Mouse (Mus musculus) cerebellum, adult 2 months (tissue): ENCODE data around the gene Gstp3. TPM values are rescaled to one million over a fixed set of nuclear protein-coding genes. Genes with fewer than 3 reads are reported as not detected.

ENCODE experiments used
- DNase-seq, 2 experiments: peaks; one replicate each; pipeline ENCODE4 v3.0.0; 2021
- H3K27ac ChIP-seq: fragments of 200-500 bp; 2 replicates; pipeline ENCODE4 v1.5.1; 2012; ENCODE audit warnings: low read length, control low read depth, inconsistent platforms; ENCODE audit not compliant: insufficient read depth
- H3K27me3 ChIP-seq: fragments of 200-500 bp; 2 replicates; pipeline ENCODE4 v1.6.1; 2012; ENCODE audit warnings: inconsistent platforms, mild to moderate bottlenecking, low read length, moderate library complexity; ENCODE audit not compliant: control insufficient read depth, insufficient read depth
- H3K4me1 ChIP-seq: fragments of 200-500 bp; 2 replicates; pipeline ENCODE4 v1.6.1; 2011; ENCODE audit warnings: low read length; ENCODE audit not compliant: control insufficient read depth, insufficient read depth
- H3K4me3 ChIP-seq: fragments of 200-500 bp; replicated peaks from 2 replicates; pipeline ENCODE3; 2011; ENCODE audit warnings: mild to moderate bottlenecking, low read depth, low read length, control low read depth; ENCODE audit not compliant: insufficient read depth
- CTCF ChIP-seq: fragments of 200-500 bp; IDR thresholded peaks from 2 replicates; pipeline ENCODE4 v1.5.1; 2011; ENCODE audit warnings: low read depth, mild to moderate bottlenecking, control low read depth, low read length, moderate library complexity, borderline replicate concordance; ENCODE audit not compliant: insufficient read depth
- POLR2A ChIP-seq: fragments of 200-500 bp; IDR thresholded peaks from 2 replicates; pipeline ENCODE4 v1.6.1; 2011; ENCODE audit warnings: low read length, control low read depth, borderline replicate concordance; ENCODE audit not compliant: insufficient read depth
- WGBS: fragments of 180-500 bp; shearing (Covaris S2); methylation state at CpG from one replicate; pipeline ENCODE4 v1.1.7; 2018; 5-methylcytosine and 5-hydroxymethylcytosine counted together
- polyA plus RNA-seq: library from polyadenylated mRNA; depleted of rRNA; stranded (reverse); fragments of >200 nt; gene quantifications from 2 replicates; pipeline ENCODE4 v1.2.3, GENCODE M21; 2012

Gstp3 gene
- polyA plus RNA-seq, 1 experiment = not detected

DNA sequence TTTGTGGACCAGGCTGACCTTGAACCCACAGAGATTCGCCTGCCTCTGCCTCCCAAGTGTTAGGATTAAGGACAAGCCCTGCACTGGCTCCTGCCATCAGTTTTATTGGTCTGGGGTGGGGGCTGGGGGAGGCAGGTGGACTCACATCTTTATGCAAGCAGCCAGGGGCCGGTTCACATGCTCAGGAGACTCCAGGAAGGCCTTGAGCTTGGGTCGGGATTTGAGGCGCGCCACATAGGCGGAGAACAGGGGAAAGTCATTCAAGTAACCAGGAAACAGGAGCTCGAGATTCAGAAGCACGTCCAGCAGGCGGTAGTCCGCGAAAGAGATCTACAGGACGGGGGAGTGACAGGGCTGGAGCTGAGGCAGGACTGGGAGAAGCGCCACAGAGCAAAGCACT lies 2.0 kb downstream of the Gstp3 start:
- H3K27me3 ChIP-seq = no peaks in the 10 kb centered on the region
- WGBS = 91% methylated on average over 13 of the region's 13 CpGs
- H3K27ac ChIP-seq = no peak overlapping the region
- H3K4me1 ChIP-seq = peaks cover 20% of the 10 kb centered on the region
- TF ChIP-seq POLR2A (no peak), CTCF (no peak)
- DNase-seq = no peak
- H3K4me3 ChIP-seq = no peak overlapping the region

DNA sequence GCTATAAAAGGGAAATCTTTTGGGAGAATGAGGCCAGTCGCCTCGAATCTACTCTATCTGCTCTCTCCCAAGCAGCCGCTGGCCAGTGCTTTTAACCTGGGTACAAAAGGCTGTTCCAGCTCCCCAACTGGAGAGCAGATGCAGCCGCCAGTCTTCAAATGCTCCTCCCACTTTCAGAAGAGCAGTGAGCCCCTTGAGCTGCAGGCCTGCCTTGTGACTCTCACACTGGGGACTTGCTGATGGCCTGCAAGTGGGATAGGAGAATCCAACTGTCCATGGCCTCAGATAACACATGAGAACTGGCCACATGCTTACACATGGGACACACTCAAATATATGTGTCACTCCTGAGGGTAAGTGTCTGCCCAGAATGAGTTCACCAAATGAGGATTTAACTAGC lies 2.6 kb downstream of the Gstp3 start:
- DNase-seq = no peak
- peaks cover 20% of the 10 kb centered on the region for H3K4me1 ChIP-seq
- no peak overlapping the region for H3K4me3 ChIP-seq
- 71% methylated on average over 4 of the region's 4 CpGs for WGBS
- TF ChIP-seq CTCF (no peak), POLR2A (no peak)
- no peaks in the 10 kb centered on the region for H3K27me3 ChIP-seq
- H3K27ac ChIP-seq = no peak overlapping the region

DNA sequence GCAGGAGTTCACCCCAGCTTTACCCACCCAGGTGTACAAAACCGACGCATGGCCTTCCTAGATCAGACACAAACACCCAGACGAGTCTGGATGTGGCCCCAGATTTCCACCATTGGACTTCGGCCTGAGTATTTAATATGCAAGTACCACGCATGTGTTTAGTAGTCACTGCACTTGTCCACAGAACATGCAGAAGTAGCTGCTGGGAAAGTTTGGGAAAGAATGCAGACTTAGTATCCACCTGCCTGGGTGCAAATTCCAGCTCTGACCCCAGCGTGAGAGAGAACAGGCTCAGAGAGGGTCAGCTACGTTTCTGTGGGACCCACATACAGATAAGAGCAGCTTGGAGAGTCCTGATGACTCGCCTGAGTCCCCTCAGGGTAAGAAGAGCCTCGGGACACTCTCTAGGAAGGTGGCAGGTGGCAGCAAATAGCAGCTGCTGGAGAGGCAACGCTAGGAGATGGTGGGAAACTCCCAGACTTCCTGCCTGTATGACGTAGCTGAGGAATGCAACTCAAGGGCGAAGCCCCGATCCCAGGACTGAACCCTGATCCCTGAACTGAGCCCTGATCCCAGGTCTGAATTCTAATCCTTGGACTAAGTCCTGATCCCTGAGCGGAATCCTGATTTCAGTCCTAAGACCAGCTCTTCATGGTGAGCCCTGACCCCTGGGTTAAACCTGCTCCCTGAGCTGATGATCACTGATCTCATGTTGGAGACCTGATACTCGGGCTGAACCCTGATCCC lies 3.2 kb downstream of the Gstp3 start:
- peaks cover 20% of the 10 kb centered on the region for H3K4me1 ChIP-seq
- 63% methylated on average over 15 of the region's 15 CpGs for WGBS
- H3K27me3 ChIP-seq = no peaks in the 10 kb centered on the region
- DNase-seq = no peak
- no peak for TF ChIP-seq POLR2A
- TF ChIP-seq CTCF = no peak
- peak overlapping the region; percentile 88 for H3K27ac ChIP-seq
- no peak overlapping the region for H3K4me3 ChIP-seq

DNA sequence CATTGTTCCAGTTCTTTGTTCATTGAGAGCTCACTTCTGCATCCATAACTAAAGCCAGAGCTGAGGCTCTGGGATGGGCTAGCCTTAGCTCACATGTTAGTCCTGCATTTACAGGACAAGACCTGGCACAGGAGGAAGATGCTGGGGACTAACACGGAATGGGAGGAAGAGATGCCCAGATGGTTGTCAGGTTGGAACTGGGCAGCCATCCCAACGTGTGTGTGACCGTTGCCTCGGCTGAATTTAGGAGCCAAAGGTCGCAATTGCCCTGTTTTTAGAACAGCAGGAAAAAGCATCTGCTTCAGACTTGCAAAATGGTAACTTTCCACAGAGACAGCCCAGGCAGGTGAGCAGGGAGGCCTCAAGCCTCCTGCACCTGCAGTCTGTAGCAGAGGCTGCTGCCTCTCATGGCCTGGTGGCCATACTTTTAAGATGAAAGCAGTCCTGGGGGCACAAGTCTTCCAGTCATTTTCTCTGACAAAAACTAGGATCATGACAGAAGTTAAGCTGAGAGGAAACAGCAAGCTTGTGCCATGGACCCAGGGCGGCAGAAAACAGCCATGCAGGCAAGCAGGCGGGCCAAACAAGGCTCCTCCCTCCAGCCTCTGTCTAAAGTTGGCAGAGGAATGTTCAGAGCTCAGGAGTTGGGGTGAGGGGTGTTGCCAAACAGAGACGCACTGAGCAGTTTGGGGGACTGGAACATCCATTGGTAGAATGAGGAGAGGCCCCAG lies 4.0 kb downstream of the Gstp3 start:
- H3K27ac ChIP-seq = peak overlapping the region; percentile 88
- peaks cover 20% of the 10 kb centered on the region for H3K4me1 ChIP-seq
- peak; percentile 77 to 83 for DNase-seq
- 21% methylated on average over 8 of the region's 8 CpGs for WGBS
- no peaks in the 10 kb centered on the region for H3K27me3 ChIP-seq
- no peak for TF ChIP-seq POLR2A
- no peak for TF ChIP-seq CTCF
- no peak overlapping the region for H3K4me3 ChIP-seq

DNA sequence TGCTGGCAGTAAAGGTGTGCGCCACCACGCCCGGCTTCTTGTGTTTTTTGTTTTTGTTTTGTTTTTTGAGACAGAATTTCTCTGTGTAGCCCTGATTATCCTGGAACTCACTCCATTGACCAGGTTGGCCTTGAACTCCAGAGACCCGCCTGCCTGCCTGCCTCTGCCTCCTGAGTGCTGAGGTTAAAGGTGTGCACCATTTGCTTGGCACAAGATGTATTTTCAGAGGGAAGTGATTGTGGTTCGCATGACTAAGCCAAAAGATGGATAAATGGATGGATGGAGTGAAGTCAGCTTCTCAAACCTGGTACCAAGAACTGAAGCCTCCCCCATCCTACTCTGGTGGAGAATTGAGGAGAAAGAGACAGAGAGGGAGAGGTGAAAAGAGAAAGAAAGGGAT lies 4.8 kb downstream of the Gstp3 start:
- peak overlapping the region; percentile 88; the same call in 1 of the 2 replicates for H3K27ac ChIP-seq
- TF ChIP-seq POLR2A (no peak), CTCF (no peak)
- no peak for DNase-seq
- WGBS = 86% methylated on average over 5 of the region's 5 CpGs
- H3K27me3 ChIP-seq = no peaks in the 10 kb centered on the region
- H3K4me3 ChIP-seq = no peak overlapping the region
- peaks cover 20% of the 10 kb centered on the region for H3K4me1 ChIP-seq

DNA sequence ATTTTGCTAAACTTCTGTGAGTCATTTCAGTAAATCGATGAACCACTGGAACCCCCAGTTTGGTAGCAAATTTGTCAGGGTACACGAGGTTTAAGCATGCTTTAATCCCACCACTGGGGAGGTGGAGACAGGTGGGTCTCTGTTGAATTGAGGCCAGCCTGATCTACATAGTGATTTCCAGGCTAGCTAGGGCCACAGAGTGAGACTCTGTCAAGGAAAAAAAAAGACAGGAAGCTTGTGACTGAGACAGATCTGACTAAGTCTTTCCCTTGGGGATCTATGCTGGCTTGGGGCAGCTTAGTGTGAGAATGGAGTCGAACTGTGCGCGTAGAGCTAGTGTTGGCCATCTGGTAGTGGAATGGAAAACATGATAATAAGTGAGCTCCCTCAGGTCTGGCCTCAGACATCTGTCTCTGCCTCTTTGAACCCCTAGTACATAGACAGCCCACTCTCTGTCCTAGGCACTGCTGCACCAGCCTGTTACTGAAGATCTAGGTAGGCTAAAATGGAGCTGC lies 6.8 kb downstream of the Gstp3 start:
- no peak for DNase-seq
- TF ChIP-seq CTCF = no peak
- TF ChIP-seq POLR2A = no peak
- WGBS = 77% methylated on average over 5 of the region's 5 CpGs

DNA sequence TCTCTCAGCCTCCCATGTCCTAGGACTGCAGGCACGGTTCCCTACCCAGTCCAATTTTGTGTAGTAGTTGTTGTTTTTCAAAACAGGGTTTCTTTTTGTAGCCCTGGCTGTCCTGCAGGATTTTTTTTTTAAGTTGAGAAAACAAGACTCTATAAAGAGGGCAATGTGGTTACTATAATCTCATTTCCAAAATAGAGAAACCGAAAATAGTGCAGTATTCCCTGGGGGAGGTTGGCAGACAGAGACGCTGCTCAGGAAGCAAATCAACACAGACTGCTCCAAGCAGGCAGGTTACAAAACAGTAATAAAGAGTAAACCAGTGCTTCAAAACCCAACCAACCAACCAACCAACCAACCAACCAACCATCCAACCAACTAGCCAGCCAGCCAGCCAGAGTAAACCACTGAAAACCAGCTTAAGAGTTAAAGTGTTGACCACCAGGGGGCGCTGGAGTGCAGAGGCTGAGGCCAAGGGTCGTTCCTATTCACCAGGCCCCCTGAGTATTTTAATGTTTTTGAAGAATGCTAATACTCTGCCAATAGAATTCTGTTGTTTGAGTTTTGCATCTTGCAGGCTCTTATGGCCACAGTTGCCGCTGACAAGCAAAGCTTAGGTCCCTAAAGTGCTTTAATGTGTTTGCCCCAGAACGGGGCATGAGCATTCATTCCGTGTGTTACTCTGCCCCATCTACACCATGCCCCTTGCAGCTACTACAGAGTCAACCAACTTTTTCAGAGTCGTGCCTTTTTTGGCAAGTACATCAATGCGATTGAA lies 7.4 kb downstream of the Gstp3 start:
- no peak overlapping the region for H3K4me3 ChIP-seq
- H3K4me1 ChIP-seq = peaks cover 24% of the 10 kb centered on the region
- no peak overlapping the region for H3K27ac ChIP-seq
- TF ChIP-seq POLR2A (no peak), CTCF (peak; percentile 73)
- DNase-seq = peak; percentile 46 to 69
- 44% methylated on average over 10 of the region's 10 CpGs for WGBS
- H3K27me3 ChIP-seq = no peaks in the 10 kb centered on the region

More for the DNA sequence above, 6.8 kb downstream of the Gstp3 start:
- no peak overlapping the region for H3K4me3 ChIP-seq
- H3K27me3 ChIP-seq = no peaks in the 10 kb centered on the region
- peaks cover 24% of the 10 kb centered on the region for H3K4me1 ChIP-seq
- H3K27ac ChIP-seq = no peak overlapping the region
